Mouse (Mus musculus): Measurements from ENCODE around the gene Galnt17. TPM values are rescaled to one million over a fixed set of nuclear protein-coding genes. Genes with fewer than 3 reads are reported as not detected.

Galnt17 gene
- total and polyA plus RNA-seq, 3 experiments, result 2.0 to 4.6 (median 3.8) TPM

GRCm38 (mm10) chr5:131075795-131076194 is 232.5 kb downstream of the Galnt17 start:
- Histone ChIP-seq H3K79me2 (replicated peaks; ENCODE audit: control insufficient read depth, insufficient read depth, low read length) (no peaks in the 10 kb centered on the region), H3K4me1 (ENCODE audit: control insufficient read depth, insufficient read depth, low read length) (no peaks in the 10 kb centered on the region), H3K4me3 (no peak overlapping the region), H3K9ac (ENCODE audit: low read depth, low read length) (no peak overlapping the region), H3K27ac (no peak overlapping the region), H3K27me3 (ENCODE audit: control insufficient read depth, insufficient read depth, low read length) (no peaks in the 10 kb centered on the region), H3K36me3 (ENCODE audit: control insufficient read depth, insufficient read depth, low read length) (no peaks in the 10 kb centered on the region)
- TF ChIP-seq POLR2A (IDR thresholded peaks at IDR 0.05; ENCODE audit: insufficient read depth, low read depth, low read length) (no peak), CTCF (IDR thresholded peaks at IDR 0.05) (no peak), EP300 (IDR thresholded peaks at IDR 0.05; ENCODE audit: insufficient read depth, low read depth, low read length) (no peak)
- WGBS, result 87% methylated on average over 7 of the region's 7 CpGs
- intact Hi-C loops (cut with DNase I), result no loop called here
- no peak for DNase-seq

GRCm38 (mm10) chr5:131074295-131074694 is 234.0 kb downstream of the Galnt17 start:
- intact Hi-C loops (cut with DNase I), result no loop called here
- no peaks in the 10 kb centered on the region for H3K27me3 ChIP-seq (ENCODE audit: control insufficient read depth, insufficient read depth, low read length)
- no peak overlapping the region for H3K27ac ChIP-seq
- 76% methylated on average over 4 of the region's 4 CpGs for whole genome bisulfite sequencing
- no peak for DNase-seq
- H3K4me3 ChIP-seq, result no peak overlapping the region
- no peaks in the 10 kb centered on the region for H3K36me3 ChIP-seq (ENCODE audit: control insufficient read depth, insufficient read depth, low read length)
- no peak overlapping the region for H3K9ac ChIP-seq (ENCODE audit: low read depth, low read length)
- no peaks in the 10 kb centered on the region for H3K79me2 ChIP-seq (replicated peaks; ENCODE audit: control insufficient read depth, insufficient read depth, low read length)
- H3K4me1 ChIP-seq (ENCODE audit: control insufficient read depth, insufficient read depth, low read length), result no peaks in the 10 kb centered on the region
- no peak for TF ChIP-seq CTCF (IDR thresholded peaks at IDR 0.05)
- no peak for TF ChIP-seq EP300 (IDR thresholded peaks at IDR 0.05; ENCODE audit: insufficient read depth, low read depth, low read length)
- TF ChIP-seq POLR2A (IDR thresholded peaks at IDR 0.05; ENCODE audit: insufficient read depth, low read depth, low read length), result no peak

GRCm38 (mm10) chr5:131065174-131065573 is 243.1 kb downstream of the Galnt17 start:
- WGBS, result 64% methylated on average over 6 of the region's 6 CpGs
- no peak for DNase-seq
- intact Hi-C loops (cut with DNase I), result no loop called here

GRCm38 (mm10) chr5:131048505-131048904 is 259.8 kb downstream of the Galnt17 start:
- Histone ChIP-seq H3K27ac (no peak overlapping the region), H3K4me3 (no peak overlapping the region), H3K4me1 (ENCODE audit: control insufficient read depth, insufficient read depth, low read length) (no peaks in the 10 kb centered on the region), H3K27me3 (ENCODE audit: control insufficient read depth, insufficient read depth, low read length) (no peaks in the 10 kb centered on the region), H3K79me2 (replicated peaks; ENCODE audit: control insufficient read depth, insufficient read depth, low read length) (no peaks in the 10 kb centered on the region), H3K36me3 (ENCODE audit: control insufficient read depth, insufficient read depth, low read length) (no peaks in the 10 kb centered on the region), H3K9ac (ENCODE audit: low read depth, low read length) (no peak overlapping the region)
- intact Hi-C loops (cut with DNase I), result no loop called here
- no peak for DNase-seq
- TF ChIP-seq CTCF (IDR thresholded peaks at IDR 0.05), result no peak
- no peak for TF ChIP-seq EP300 (IDR thresholded peaks at IDR 0.05; ENCODE audit: insufficient read depth, low read depth, low read length)
- 63% methylated on average over 4 of the region's 4 CpGs for WGBS

More at GRCm38 (mm10) chr5:131065174-131065573, 243.1 kb downstream of the Galnt17 start:
- Histone ChIP-seq H3K36me3 (ENCODE audit: control insufficient read depth, insufficient read depth, low read length) (no peaks in the 10 kb centered on the region), H3K4me1 (ENCODE audit: control insufficient read depth, insufficient read depth, low read length) (no peaks in the 10 kb centered on the region), H3K27ac (no peak overlapping the region), H3K27me3 (ENCODE audit: control insufficient read depth, insufficient read depth, low read length) (peaks cover 2% of the 10 kb centered on the region; the same call in 1 of the 2 replicates), H3K4me3 (no peak overlapping the region), H3K79me2 (replicated peaks; ENCODE audit: control insufficient read depth, insufficient read depth, low read length) (no peaks in the 10 kb centered on the region), H3K9ac (ENCODE audit: low read depth, low read length) (no peak overlapping the region)
- TF ChIP-seq POLR2A (IDR thresholded peaks at IDR 0.05; ENCODE audit: insufficient read depth, low read depth, low read length) (no peak), CTCF (IDR thresholded peaks at IDR 0.05) (no peak), EP300 (IDR thresholded peaks at IDR 0.05; ENCODE audit: insufficient read depth, low read depth, low read length) (no peak)

GRCm38 (mm10) chr5:131043130-131043529 is 265.2 kb downstream of the Galnt17 start:
- TF ChIP-seq EP300 (IDR thresholded peaks at IDR 0.05; ENCODE audit: insufficient read depth, low read depth, low read length) (no peak), CTCF (IDR thresholded peaks at IDR 0.05) (peak; percentile 56)
- no peaks in the 10 kb centered on the region for H3K79me2 ChIP-seq (replicated peaks; ENCODE audit: control insufficient read depth, insufficient read depth, low read length)
- no peak overlapping the region for H3K9ac ChIP-seq (ENCODE audit: low read depth, low read length)
- no peak overlapping the region for H3K4me3 ChIP-seq
- H3K27me3 ChIP-seq (ENCODE audit: control insufficient read depth, insufficient read depth, low read length), result no peaks in the 10 kb centered on the region
- intact Hi-C loops (cut with DNase I), result loop anchor here (1.0 kb wide), 1 partner anchor 384 kb away; no protein-coding TSS in a partner anchor
- H3K4me1 ChIP-seq (ENCODE audit: control insufficient read depth, insufficient read depth, low read length), result no peaks in the 10 kb centered on the region
- no peak overlapping the region for H3K27ac ChIP-seq
- DNase-seq, result no peak
- H3K36me3 ChIP-seq (ENCODE audit: control insufficient read depth, insufficient read depth, low read length), result no peaks in the 10 kb centered on the region

GRCm38 (mm10) chr5:131040441-131040840 is 267.9 kb downstream of the Galnt17 start:
- no peaks in the 10 kb centered on the region for H3K36me3 ChIP-seq (ENCODE audit: control insufficient read depth, insufficient read depth, low read length)
- intact Hi-C loops (cut with DNase I), result no loop called here
- H3K9ac ChIP-seq (ENCODE audit: low read depth, low read length), result no peak overlapping the region
- DNase-seq, result no peak
- no peak overlapping the region for H3K27ac ChIP-seq
- no peak overlapping the region for H3K4me3 ChIP-seq
- no peaks in the 10 kb centered on the region for H3K27me3 ChIP-seq (ENCODE audit: control insufficient read depth, insufficient read depth, low read length)
- TF ChIP-seq CTCF (IDR thresholded peaks at IDR 0.05) (no peak), EP300 (IDR thresholded peaks at IDR 0.05; ENCODE audit: insufficient read depth, low read depth, low read length) (no peak), POLR2A (IDR thresholded peaks at IDR 0.05; ENCODE audit: insufficient read depth, low read depth, low read length) (no peak)
- 72% methylated on average over 2 of the region's 2 CpGs for WGBS
- H3K79me2 ChIP-seq (replicated peaks; ENCODE audit: control insufficient read depth, insufficient read depth, low read length), result no peaks in the 10 kb centered on the region
- no peaks in the 10 kb centered on the region for H3K4me1 ChIP-seq (ENCODE audit: control insufficient read depth, insufficient read depth, low read length)
